Mouse (Mus musculus): ENCODE results near the gene Pola2. TPM values are rescaled to one million over a fixed set of nuclear protein-coding genes. Genes with fewer than 3 reads are reported as not detected.

Pola2 gene
- 10 to 100 TPM; 47.2 to 52.6 TPM for polyA plus RNA-seq (2017; shearing (Covaris generic))

DNA sequence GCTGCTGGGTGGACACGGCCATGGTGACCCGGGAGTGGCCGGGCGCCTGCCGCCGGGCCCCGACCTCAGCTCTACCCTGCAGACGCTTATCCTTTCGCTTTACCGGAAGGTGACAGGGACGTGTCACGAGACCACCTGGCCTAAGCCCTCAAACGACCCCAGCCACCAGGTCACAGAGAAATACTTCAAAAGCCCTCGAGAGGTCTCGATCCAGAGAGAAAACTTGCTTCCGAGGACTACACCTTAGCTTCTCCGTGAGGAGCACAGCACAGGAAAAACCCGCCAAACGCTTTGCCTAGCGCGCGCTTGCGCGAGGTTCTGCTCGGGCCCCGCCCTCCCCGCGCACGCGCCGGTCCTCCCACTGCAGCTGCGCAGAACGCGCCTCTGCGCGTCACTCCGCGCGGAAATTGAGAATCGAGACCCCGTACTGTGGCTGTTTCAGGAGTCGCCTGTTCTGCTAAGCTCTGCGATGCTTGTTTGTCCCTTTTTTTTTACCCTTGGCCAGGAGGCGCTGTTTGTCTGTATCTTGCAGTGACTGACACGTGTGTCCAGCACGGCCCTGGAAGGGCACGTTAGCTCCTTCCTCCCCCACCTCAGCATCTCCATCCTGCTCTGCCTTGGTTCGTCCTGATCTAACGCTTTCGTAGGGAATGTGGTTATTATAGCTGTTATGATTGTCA is at the start of gene Pola2:
Gene Pola2 (minus strand): TSS at position 320 of the 680 bp plus-strand sequence.

GRCm38 (mm10) chr19:5986043-5986442 is 22.0 kb upstream of the Pola2 start, which contains the start of gene Slc22a20:
TSS of gene Slc22a20 (minus strand) at chr19:5986143.

GRCm38 (mm10) chr19:5924713-5925093 is 39.3 kb downstream of the Pola2 start, which contains the start of gene Cdc42ep2:
TSS of gene Cdc42ep2 (minus strand) at chr19:5924816.

GRCm38 (mm10) chr19:5913007-5913719 is 50.8 kb downstream of the Pola2 start, which contains the start of gene Dpf2:
TSS of gene Dpf2 (minus strand) at chr19:5913010.

GRCm38 (mm10) chr19:5894002-5894678 is 69.9 kb downstream of the Pola2 start, which contains the start of gene Tigd3:
TSS of gene Tigd3 (minus strand) at chr19:5894149.

Other genes starting within 250 kb of the Pola2 start
- 10 to 100 TPM; 35.7 to 68.1 TPM for gene Ehbp1l1, start 237.9 kb downstream of the Pola2 start, polyA plus RNA-seq (2017; shearing (Covaris generic))
- 100 to 1,000 TPM; 101 to 122 TPM for gene Fam89b, start 234.5 kb downstream of the Pola2 start, polyA plus RNA-seq (2017; shearing (Covaris generic))
- gene Ltbp3, start 223.3 kb downstream of the Pola2 start, polyA plus RNA-seq (2017; shearing (Covaris generic)), result under 1 TPM; 0.74 to 0.98 TPM
- 10 to 100 TPM; 45.0 to 60.9 TPM for gene Scyl1, start 192.8 kb downstream of the Pola2 start, polyA plus RNA-seq (2017; shearing (Covaris generic))
- 100 to 1,000 TPM; 201 to 224 TPM for gene Frmd8, start 88.9 kb downstream of the Pola2 start, polyA plus RNA-seq (2017; shearing (Covaris generic))
- 10 to 100 TPM; 46.6 to 48.9 TPM for gene Slc25a45, start 86.4 kb downstream of the Pola2 start, polyA plus RNA-seq (2017; shearing (Covaris generic))
- 1 to 10 TPM in 1 of 2 experiments, under 1 TPM in 1; 0.20 to 1.5 TPM for gene Tigd3, start 70.1 kb downstream of the Pola2 start, polyA plus RNA-seq (2017; shearing (Covaris generic))
- gene Dpf2, start 51.2 kb downstream of the Pola2 start, polyA plus RNA-seq (2017; shearing (Covaris generic)), result 100 to 1,000 TPM; 135 to 158 TPM
- under 1 TPM; 0.06 to 0.79 TPM for gene Cdc42ep2, start 39.4 kb downstream of the Pola2 start, polyA plus RNA-seq (2017; shearing (Covaris generic))
- gene Slc22a20, start 21.9 kb upstream of the Pola2 start, polyA plus RNA-seq (2017; shearing (Covaris generic)), result under 1 TPM in 1 of 2 experiments, not detected in 1; 0.12 TPM
- 10 to 100 TPM; 64.7 to 92.5 TPM for gene Capn1, start 51.7 kb upstream of the Pola2 start, polyA plus RNA-seq (2017; shearing (Covaris generic))
- gene Syvn1, start 82.4 kb upstream of the Pola2 start, polyA plus RNA-seq (2017; shearing (Covaris generic)), result 10 to 100 TPM; 32.0 to 43.8 TPM
- 10 to 100 TPM; 45.2 to 50.7 TPM for gene Mrpl49, start 93.6 kb upstream of the Pola2 start, polyA plus RNA-seq (2017; shearing (Covaris generic))
- 1,000 to 10,000 TPM in 1 of 2 experiments, 100 to 1,000 TPM in 1; 813 to 1,285 TPM for gene Fau, start 93.6 kb upstream of the Pola2 start, polyA plus RNA-seq (2017; shearing (Covaris generic))
- gene Znhit2, start 97.0 kb upstream of the Pola2 start, polyA plus RNA-seq (2017; shearing (Covaris generic)), result 10 to 100 TPM; 32.8 to 52.1 TPM
- gene Tm7sf2, start 104.2 kb upstream of the Pola2 start, polyA plus RNA-seq (2017; shearing (Covaris generic)), result 10 to 100 TPM; 11.1 to 11.2 TPM
- gene Vps51, start 113.0 kb upstream of the Pola2 start, polyA plus RNA-seq (2017; shearing (Covaris generic)), result 10 to 100 TPM; 70.2 to 73.2 TPM
- gene Tmem262, start 115.8 kb upstream of the Pola2 start, polyA plus RNA-seq (2017; shearing (Covaris generic)), result under 1 TPM; 0.31 to 0.42 TPM
- 1 to 10 TPM in 1 of 2 experiments, under 1 TPM in 1; 0.45 to 1.5 TPM for gene Gm28374, start 118.1 kb upstream of the Pola2 start, polyA plus RNA-seq (2017; shearing (Covaris generic))
- gene Zfpl1, start 120.8 kb upstream of the Pola2 start, polyA plus RNA-seq (2017; shearing (Covaris generic)), result 10 to 100 TPM; 44.0 to 47.3 TPM
- 10 to 100 TPM in 1 of 2 experiments, 1 to 10 TPM in 1; 9.4 to 10.0 TPM for gene Cdca5, start 120.8 kb upstream of the Pola2 start, polyA plus RNA-seq (2017; shearing (Covaris generic))
- not detected for gene AC131692.1, start 130.2 kb upstream of the Pola2 start, polyA plus RNA-seq (2017; shearing (Covaris generic))
- under 1 TPM in 1 of 2 experiments, not detected in 1; 0.18 TPM for gene Naaladl1, start 141.6 kb upstream of the Pola2 start, polyA plus RNA-seq (2017; shearing (Covaris generic))
- 10 to 100 TPM; 13.8 to 33.6 TPM for gene Sac3d1, start 154.4 kb upstream of the Pola2 start, polyA plus RNA-seq (2017; shearing (Covaris generic))
- 10 to 100 TPM; 30.2 to 35.6 TPM for gene Snx15, start 164.1 kb upstream of the Pola2 start, polyA plus RNA-seq (2017; shearing (Covaris generic))
- gene Batf2, start 176.8 kb upstream of the Pola2 start, polyA plus RNA-seq (2017; shearing (Covaris generic)), result under 1 TPM in 1 of 2 experiments, not detected in 1; 0.75 TPM
- gene Arl2, start 177.3 kb upstream of the Pola2 start, polyA plus RNA-seq (2017; shearing (Covaris generic)), result 10 to 100 TPM; 14.8 to 26.8 TPM
- gene Majin, start 220.2 kb upstream of the Pola2 start, polyA plus RNA-seq (2017; shearing (Covaris generic)), result not detected